Mouse (Mus musculus): Measurements from ENCODE around the gene D430042O09Rik.

Gene D430042O09Rik

GRCm38 (mm10) chr7:125731679-125732078, 24.0 kb downstream of the D430042O09Rik start:
- in situ Hi-C loops (cut with MboI; ENCODE audit: low pct_unique_long_range_greater_than_20kb in 1 of 2, low sequenced_read_pairs in 2 of 2, unreplicated experiment in 1 of 2): no loop called here

GRCm38 (mm10) chr7:125733791-125734190, 26.1 kb downstream of the D430042O09Rik start:
- in situ Hi-C loops (cut with MboI; ENCODE audit: low pct_unique_long_range_greater_than_20kb in 1 of 2, low sequenced_read_pairs in 2 of 2, unreplicated experiment in 1 of 2): no loop called here

GRCm38 (mm10) chr7:125736366-125737015, 28.8 kb downstream of the D430042O09Rik start:
- in situ Hi-C loops (cut with MboI; ENCODE audit: low pct_unique_long_range_greater_than_20kb in 1 of 2, low sequenced_read_pairs in 2 of 2, unreplicated experiment in 1 of 2): no loop called here

- in situ Hi-C loops (cut with MboI; ENCODE audit: low pct_unique_long_range_greater_than_20kb in 1 of 2, low sequenced_read_pairs in 2 of 2, unreplicated experiment in 1 of 2): no loop called here
These were observed 32.8 kb downstream of the D430042O09Rik start for GRCm38 (mm10) chr7:125740521-125740920.

- in situ Hi-C loops (cut with MboI; ENCODE audit: low pct_unique_long_range_greater_than_20kb in 1 of 2, low sequenced_read_pairs in 2 of 2, unreplicated experiment in 1 of 2): no loop called here
These were observed 33.6 kb downstream of the D430042O09Rik start for GRCm38 (mm10) chr7:125741271-125741703.

GRCm38 (mm10) chr7:125744774-125745173, 37.1 kb downstream of the D430042O09Rik start:
- in situ Hi-C loops (cut with MboI; ENCODE audit: low pct_unique_long_range_greater_than_20kb in 1 of 2, low sequenced_read_pairs in 2 of 2, unreplicated experiment in 1 of 2): no loop called here

GRCm38 (mm10) chr7:125746621-125747315, 39.1 kb downstream of the D430042O09Rik start:
- in situ Hi-C loops (cut with MboI; ENCODE audit: low pct_unique_long_range_greater_than_20kb in 1 of 2, low sequenced_read_pairs in 2 of 2, unreplicated experiment in 1 of 2): no loop called here

- in situ Hi-C loops (cut with MboI; ENCODE audit: low pct_unique_long_range_greater_than_20kb in 1 of 2, low sequenced_read_pairs in 2 of 2, unreplicated experiment in 1 of 2): no loop called here
These were observed 39.6 kb downstream of the D430042O09Rik start for GRCm38 (mm10) chr7:125747316-125747690.

GRCm38 (mm10) chr7:125748186-125748585, 40.5 kb downstream of the D430042O09Rik start:
- in situ Hi-C loops (cut with MboI; ENCODE audit: low pct_unique_long_range_greater_than_20kb in 1 of 2, low sequenced_read_pairs in 2 of 2, unreplicated experiment in 1 of 2): no loop called here

GRCm38 (mm10) chr7:125752699-125753325, 45.1 kb downstream of the D430042O09Rik start:
- in situ Hi-C loops (cut with MboI; ENCODE audit: low pct_unique_long_range_greater_than_20kb in 1 of 2, low sequenced_read_pairs in 2 of 2, unreplicated experiment in 1 of 2): no loop called here

GRCm38 (mm10) chr7:125753326-125753715, 45.6 kb downstream of the D430042O09Rik start:
- in situ Hi-C loops (cut with MboI; ENCODE audit: low pct_unique_long_range_greater_than_20kb in 1 of 2, low sequenced_read_pairs in 2 of 2, unreplicated experiment in 1 of 2): no loop called here

GRCm38 (mm10) chr7:125756806-125757205, 49.1 kb downstream of the D430042O09Rik start:
- in situ Hi-C loops (cut with MboI; ENCODE audit: low pct_unique_long_range_greater_than_20kb in 1 of 2, low sequenced_read_pairs in 2 of 2, unreplicated experiment in 1 of 2): no loop called here

GRCm38 (mm10) chr7:125757896-125758623, 50.4 kb downstream of the D430042O09Rik start:
- in situ Hi-C loops (cut with MboI; ENCODE audit: low pct_unique_long_range_greater_than_20kb in 1 of 2, low sequenced_read_pairs in 2 of 2, unreplicated experiment in 1 of 2): no loop called here

GRCm38 (mm10) chr7:125762289-125762688, 54.6 kb downstream of the D430042O09Rik start:
- in situ Hi-C loops (cut with MboI; ENCODE audit: low pct_unique_long_range_greater_than_20kb in 1 of 2, low sequenced_read_pairs in 2 of 2, unreplicated experiment in 1 of 2): no loop called here

- in situ Hi-C loops (cut with MboI; ENCODE audit: low pct_unique_long_range_greater_than_20kb in 1 of 2, low sequenced_read_pairs in 2 of 2, unreplicated experiment in 1 of 2): no loop called here
These were observed 55.5 kb downstream of the D430042O09Rik start for GRCm38 (mm10) chr7:125762883-125763830.

GRCm38 (mm10) chr7:125764373-125764772, 56.7 kb downstream of the D430042O09Rik start:
- in situ Hi-C loops (cut with MboI; ENCODE audit: low pct_unique_long_range_greater_than_20kb in 1 of 2, low sequenced_read_pairs in 2 of 2, unreplicated experiment in 1 of 2): no loop called here

GRCm38 (mm10) chr7:125766976-125767831, 59.5 kb downstream of the D430042O09Rik start:
- in situ Hi-C loops (cut with MboI; ENCODE audit: low pct_unique_long_range_greater_than_20kb in 1 of 2, low sequenced_read_pairs in 2 of 2, unreplicated experiment in 1 of 2): no loop called here
